Mouse (Mus musculus) urinary bladder, postnatal 10 days (tissue): ENCODE measurements at regions not wholly inside any gene's neighbourhood (a gene's known extent, or its start where the extent isn't known, plus 50 kb on each side); places are given as distances from the start of the nearest gene placed in this dataset.

Source experiments
- DNase-seq: peaks from one replicate; pipeline ENCODE4 v3.0.0; 2022; ENCODE audit warnings: low spot score

DNA sequence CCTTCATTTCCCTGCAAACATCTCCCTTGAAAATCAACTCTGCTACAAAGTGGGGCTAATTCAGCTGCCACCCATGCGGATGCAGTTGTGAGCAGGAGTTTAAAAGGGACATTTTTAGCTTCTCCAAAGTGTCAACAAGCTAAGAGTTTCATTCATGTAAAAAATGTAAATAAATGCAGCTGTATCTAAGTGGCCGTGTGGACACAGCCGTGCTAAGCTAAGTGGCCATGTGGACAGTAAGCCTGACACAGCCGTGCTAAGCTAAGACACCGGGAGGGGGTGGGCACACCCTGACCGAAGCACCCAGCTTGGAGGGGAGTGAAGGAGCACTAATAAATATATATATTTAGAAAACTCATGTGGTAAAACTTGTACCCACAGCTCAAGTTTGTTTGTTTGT is 52.6 kb upstream of the Cnih3 start:
- no peak for DNase-seq

DNA sequence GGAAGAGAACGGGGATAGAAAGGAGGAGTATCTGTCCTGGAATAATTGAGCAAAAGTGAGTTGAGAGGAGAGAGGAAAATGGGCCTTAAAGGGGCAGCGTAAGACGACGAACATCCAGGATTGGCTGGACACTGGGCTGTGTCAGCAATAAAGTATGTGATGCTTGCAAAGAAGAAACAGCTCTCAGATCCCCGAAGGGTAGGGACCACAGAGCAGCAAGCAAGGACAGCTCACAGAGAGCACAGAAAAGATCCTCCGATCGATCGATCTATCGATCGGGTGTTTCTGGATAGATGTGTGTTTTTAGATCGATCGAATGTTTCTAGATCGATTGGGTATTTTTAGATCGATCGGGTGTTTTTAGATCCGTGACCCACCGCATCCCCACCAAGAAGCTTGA is 50.3 kb upstream of the Cnih3 start:
- no peak for DNase-seq
